Mouse (Mus musculus) midbrain, embryonic 11.5 days (tissue): ENCODE data around the gene Gda. TPM values are rescaled to one million over a fixed set of nuclear protein-coding genes. Genes with fewer than 3 reads are reported as not detected.
A peak's percentile ranks its signal among the peaks of the same experiment; 100 is the strongest.

Experiments used
- ATAC-seq: fragments of 200-750 bp; cut with Nextera tagmentation; 2 replicates; pipeline ENCODE4 v1.8.0; 2017; ENCODE audit warnings: moderate TSS enrichment, moderate library complexity; ENCODE audit not compliant: low FRiP score
- DNase-seq: peaks from one replicate; pipeline ENCODE4 v3.0.0; 2015; ENCODE audit warnings: low spot score; ENCODE audit errors: missing footprints
- H3K27ac ChIP-seq: fragments of 300-500 bp; sonication (generic); 2 replicates; pipeline ENCODE4 v1.5.1; 2014; ENCODE audit warnings: low read depth, low read length
- H3K27me3 ChIP-seq: fragments of 300-500 bp; sonication (generic); 2 replicates; pipeline ENCODE4 v1.6.1; 2014; ENCODE audit warnings: mild to moderate bottlenecking, low read length, moderate library complexity, mixed read lengths; ENCODE audit not compliant: control insufficient read depth, insufficient read depth
- H3K36me3 ChIP-seq: fragments of 300-500 bp; sonication (generic); 2 replicates; pipeline ENCODE4 v1.6.1; 2014; ENCODE audit warnings: mild to moderate bottlenecking, low read length, moderate library complexity, mixed read lengths; ENCODE audit not compliant: control insufficient read depth, insufficient read depth
- H3K4me1 ChIP-seq: fragments of 300-500 bp; sonication (generic); 2 replicates; pipeline ENCODE4 v1.6.1; 2014; ENCODE audit warnings: low read length; ENCODE audit not compliant: control insufficient read depth, insufficient read depth
- H3K4me2 ChIP-seq: fragments of 300-500 bp; sonication (generic); 2 replicates; pipeline ENCODE4 v1.6.1; 2014; ENCODE audit warnings: mild to moderate bottlenecking, moderate library complexity
- H3K4me3 ChIP-seq: fragments of 300-500 bp; sonication (generic); 2 replicates; pipeline ENCODE4 v1.5.1; 2014; ENCODE audit warnings: low read depth, low read length
- H3K9ac ChIP-seq: fragments of 300-500 bp; sonication (generic); 2 replicates; pipeline ENCODE4 v1.6.1; 2014; ENCODE audit warnings: low read length
- H3K9me3 ChIP-seq: fragments of 300-500 bp; sonication (generic); 2 replicates; pipeline ENCODE4 v1.6.1; 2016; ENCODE audit warnings: low read length; ENCODE audit not compliant: control insufficient read depth
- WGBS: fragments of 180-500 bp; shearing (Covaris S2); extraction: QIAGEN DNeasy Blood & Tissue Kit; methylation state at CpG from one replicate; pipeline ENCODE4 v1.1.7; 2014; 5-methylcytosine and 5-hydroxymethylcytosine counted together
- polyA plus RNA-seq: library from polyadenylated mRNA; unstranded; fragments of >200 nt; fragmentation: Nextera tagmentation; extraction: Ambion mirVana; gene quantifications from 2 replicates; pipeline ENCODE4 v1.2.1, GENCODE M21; 2014

Gene Gda
- polyA plus RNA-seq, 1 experiment from 2014 or later = 0.05 TPM

GRCm38 (mm10) chr19:21371337-21371736, 101.9 kb downstream of the Gda start:
- Histone ChIP-seq H3K27ac (no peak overlapping the region), H3K4me1 (no peaks in the 10 kb centered on the region), H3K4me3 (no peak overlapping the region), H3K36me3 (no peaks in the 10 kb centered on the region), H3K9ac (no peak overlapping the region), H3K9me3 (no peaks in the 10 kb centered on the region), H3K4me2 (no peak overlapping the region), H3K27me3 (no peaks in the 10 kb centered on the region)
- DNase-seq (no peak), ATAC-seq (no peak)
- 42% methylated on average over 2 of the region's 2 CpGs for WGBS

GRCm38 (mm10) chr19:21370782-21371181, 102.5 kb downstream of the Gda start:
- Histone ChIP-seq H3K4me3 (no peak overlapping the region), H3K27me3 (no peaks in the 10 kb centered on the region), H3K4me2 (no peak overlapping the region), H3K27ac (no peak overlapping the region), H3K4me1 (no peaks in the 10 kb centered on the region), H3K9ac (no peak overlapping the region), H3K36me3 (no peaks in the 10 kb centered on the region), H3K9me3 (no peaks in the 10 kb centered on the region)
- 84% methylated on average over 8 of the region's 8 CpGs for WGBS
- DNase-seq = no peak
- no peak for ATAC-seq

GRCm38 (mm10) chr19:21369175-21369574, 104.1 kb downstream of the Gda start:
- WGBS = 90% methylated on average over 6 of the region's 6 CpGs
- Histone ChIP-seq H3K36me3 (no peaks in the 10 kb centered on the region), H3K9me3 (no peaks in the 10 kb centered on the region), H3K4me1 (no peaks in the 10 kb centered on the region), H3K4me2 (no peak overlapping the region), H3K9ac (no peak overlapping the region), H3K4me3 (no peak overlapping the region), H3K27ac (no peak overlapping the region), H3K27me3 (no peaks in the 10 kb centered on the region)
- ATAC-seq = no peak
- no peak for DNase-seq

DNA sequence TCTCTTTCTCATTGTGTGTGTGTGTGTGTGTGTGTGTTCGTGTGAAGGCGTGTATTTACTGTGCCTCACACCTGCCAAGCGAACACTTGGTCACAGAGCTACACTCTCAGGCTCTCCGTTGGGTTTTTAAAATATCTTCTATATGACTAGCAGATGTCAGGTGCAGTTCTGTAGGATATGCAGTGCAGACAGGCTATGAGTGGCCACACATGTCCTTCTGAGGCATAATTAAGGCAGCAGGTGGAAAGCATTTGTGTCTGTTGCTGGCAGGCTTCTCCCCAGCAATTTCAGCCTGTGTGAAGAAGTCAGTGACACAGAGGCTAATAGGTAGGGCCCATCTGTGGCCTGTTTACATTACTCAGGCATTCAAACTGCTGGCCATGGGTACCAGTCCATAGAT, 104.7 kb downstream of the Gda start:
- no peaks in the 10 kb centered on the region for H3K4me1 ChIP-seq
- 0 out of 2 replicates have a peak, but pooled peaks have one; percentile 37 for ATAC-seq
- no peak for DNase-seq
- no peak overlapping the region for H3K9ac ChIP-seq
- no peaks in the 10 kb centered on the region for H3K27me3 ChIP-seq
- no peak overlapping the region for H3K4me2 ChIP-seq
- no peaks in the 10 kb centered on the region for H3K9me3 ChIP-seq
- 90% methylated on average over 4 of the region's 4 CpGs for WGBS
- no peak overlapping the region for H3K27ac ChIP-seq
- no peaks in the 10 kb centered on the region for H3K36me3 ChIP-seq
- H3K4me3 ChIP-seq = no peak overlapping the region

DNA sequence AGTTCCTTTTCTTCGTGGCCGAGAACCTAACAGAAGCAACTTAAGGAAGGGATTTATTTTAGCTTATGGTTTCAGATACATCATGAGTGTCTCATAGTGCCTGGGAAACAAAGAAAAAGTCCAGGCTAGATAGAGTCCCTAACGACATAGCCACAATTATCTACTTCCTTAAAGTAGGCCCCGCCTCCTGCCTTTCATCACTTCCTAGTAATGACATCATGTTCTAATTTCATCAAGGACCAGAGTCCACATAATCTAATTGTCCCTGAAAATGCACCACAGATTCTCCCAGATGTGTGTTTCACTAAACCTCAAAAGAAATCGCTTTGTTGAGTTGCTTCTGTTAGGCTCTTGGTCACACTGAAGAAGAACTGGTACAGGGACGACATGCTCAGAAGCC, 115.5 kb downstream of the Gda start:
- ATAC-seq (no peak), DNase-seq (no peak)
- Histone ChIP-seq H3K4me3 (no peak overlapping the region), H3K4me2 (no peak overlapping the region), H3K9me3 (no peaks in the 10 kb centered on the region), H3K9ac (no peak overlapping the region), H3K27ac (no peak overlapping the region), H3K4me1 (no peaks in the 10 kb centered on the region), H3K27me3 (no peaks in the 10 kb centered on the region), H3K36me3 (no peaks in the 10 kb centered on the region)
- 88% methylated on average over 6 of the region's 6 CpGs for WGBS

DNA sequence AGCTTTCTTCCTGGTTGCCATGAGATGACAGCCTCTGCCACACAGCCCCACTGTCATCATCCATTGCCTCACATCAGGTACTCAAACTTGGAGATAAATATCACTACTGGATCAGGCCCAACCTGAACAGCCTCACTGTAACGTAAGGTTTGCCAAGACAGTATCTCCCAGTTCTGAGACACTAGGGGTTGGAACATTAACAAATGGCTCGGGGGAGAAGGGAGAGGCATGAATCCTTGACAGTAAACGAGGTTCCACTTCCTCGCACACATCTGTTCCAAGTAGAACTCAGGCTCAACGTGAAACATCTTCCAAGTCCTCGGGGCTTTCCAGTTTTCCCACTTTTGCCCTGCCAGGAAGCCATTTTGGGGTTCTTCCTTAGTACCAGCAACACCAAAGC, 123.6 kb downstream of the Gda start:
- Histone ChIP-seq H3K9ac (no peak overlapping the region), H3K27ac (no peak overlapping the region), H3K9me3 (no peaks in the 10 kb centered on the region), H3K4me2 (no peak overlapping the region), H3K36me3 (no peaks in the 10 kb centered on the region), H3K27me3 (no peaks in the 10 kb centered on the region), H3K4me1 (no peaks in the 10 kb centered on the region), H3K4me3 (no peak overlapping the region)
- ATAC-seq = no peak
- peak; percentile 49 for DNase-seq
- WGBS = 87% methylated on average over 6 of the region's 6 CpGs

GRCm38 (mm10) chr19:21346646-21347045, 126.6 kb downstream of the Gda start:
- no peak for ATAC-seq
- no peaks in the 10 kb centered on the region for H3K36me3 ChIP-seq
- H3K4me1 ChIP-seq = no peaks in the 10 kb centered on the region
- H3K27ac ChIP-seq = no peak overlapping the region
- no peaks in the 10 kb centered on the region for H3K9me3 ChIP-seq
- no peak for DNase-seq
- H3K4me2 ChIP-seq = no peak overlapping the region
- H3K9ac ChIP-seq = no peak overlapping the region
- no peaks in the 10 kb centered on the region for H3K27me3 ChIP-seq
- 92% methylated on average over 6 of the region's 6 CpGs for WGBS
- no peak overlapping the region for H3K4me3 ChIP-seq

Other genes with a start within 250 kb of the Gda start
- gene Zfand5, start 201.2 kb downstream of the Gda start, polyA plus RNA-seq = 186 and 191 TPM in 2 replicates
- 79.6 and 80.4 TPM in 2 replicates for gene 1110059E24Rik, start 179.5 kb upstream of the Gda start, polyA plus RNA-seq
- gene Abhd17b, start 179.7 kb upstream of the Gda start, polyA plus RNA-seq = 55.3 and 55.6 TPM in 2 replicates